ENCODE assay signal across 11 mouse cellular contexts in the genomic region with DNA sequence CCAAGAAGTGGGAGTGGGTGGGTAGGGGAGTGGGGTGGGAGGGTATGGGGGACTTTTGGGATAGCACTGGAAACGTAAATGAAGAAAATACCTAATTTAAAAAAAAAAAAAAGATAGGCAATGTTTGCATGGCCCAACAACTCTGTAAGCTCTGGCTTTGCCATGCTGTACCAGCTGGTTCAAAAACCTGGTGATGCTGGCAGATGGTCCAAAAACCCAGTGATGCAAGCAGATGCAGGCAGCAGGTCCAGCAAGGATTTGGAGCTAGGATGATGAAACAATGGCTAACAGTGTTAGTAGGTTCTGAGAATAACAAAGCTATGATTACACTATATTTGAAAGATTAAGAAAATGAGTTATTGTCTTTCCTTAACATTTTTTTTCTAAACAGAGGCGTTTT.
DNase-seq lines count a peak whose midpoint lies in the region.
"Had no signal": no experiment of that assay in that cellular context is flagged by ENCODE, and none has a peak within 500 bp of the region (broad histone marks: within the 10 kb centered on the region; RNA-seq: fewer than 3 reads in every experiment).

No protein-coding gene starts in this region.

- DNase-seq in cerebellum, adult 9-10 months: peak; percentile 3
- DNase-seq in cerebellum, adult 11 months: no peak
- DNase-seq in left cerebral cortex, postnatal 4 days: peak; percentile 78
- no peak for DNase-seq in left cerebral cortex, postnatal 36 days (ENCODE audit: low spot score in 2 of 2)
- peak; percentile 10 to 39 for DNase-seq in cerebellum, postnatal 25 days
- peak; percentile 54 to 71 for DNase-seq in layer of hippocampus, postnatal 14 days (ENCODE audit: low spot score in 2 of 2)
- no peak for DNase-seq in MN1 (ENCODE audit: low spot score)
- no peak for DNase-seq in adipocyte (ENCODE audit: low spot score)
- DNase-seq: adrenal gland, postnatal 10 days; heart, adult 11 months; thymus, adult 2 months had no signal

- intact Hi-C loops in left cerebral cortex, postnatal 4 days (cut with DNase I): no loop called here
- intact Hi-C loops in left cerebral cortex, postnatal 36 days (cut with DNase I): no loop called here

Comparison
In these comparisons a context has a peak if more than half of its experiments do, and no peak if none do; other contexts are left out.
1. DNase-seq: peak in cerebellum, adult 9-10 months (single experiment), left cerebral cortex, postnatal 4 days (single experiment), cerebellum, postnatal 25 days (2 of 2) and layer of hippocampus, postnatal 14 days (2 of 2); none in cerebellum, adult 11 months (single experiment), left cerebral cortex, postnatal 36 days (0 of 2), MN1 (single experiment) and adipocyte (single experiment).